In genomic region chr7:70352617-70353016, GRCm38 (mm10) we compare ENCODE assay signal across 10 mouse cellular contexts. TPM values are rescaled to one million over a fixed set of nuclear protein-coding genes. Genes with fewer than 3 reads are reported as not detected.
DNase-seq lines count a peak whose midpoint lies in the region; ATAC-seq and TF ChIP-seq lines count a peak whose summit lies in the region.
"Had no signal": no experiment of that assay in that cellular context is flagged by ENCODE, and none has a peak within 500 bp of the region (broad histone marks: within the 10 kb centered on the region; RNA-seq: fewer than 3 reads in every experiment).

No protein-coding gene starts in this region.

- peak overlapping the region; percentile 66 for H3K9ac ChIP-seq in hindbrain, embryonic 15.5 days
- peak overlapping the region; percentile 87 for H3K9ac ChIP-seq in midbrain, embryonic 11.5 days (ENCODE audit: low read length)

- peak; percentile 40 for DNase-seq in heart, adult 11 months
- DNase-seq in heart, adult 18-20 months = no peak
- DNase-seq in midbrain, embryonic 11.5 days (ENCODE audit: low spot score, missing footprints) = no peak
- DNase-seq in spleen, postnatal 36 days (ENCODE audit: low spot score in 2 of 2) = no peak
- no peak for DNase-seq in thymus, postnatal 4 days
- no peak for DNase-seq in cerebellum, adult 2 months
- DNase-seq: B cell, adult 2 months; right cerebral cortex, postnatal 4 days had no signal

- H3K36me3 ChIP-seq in hindbrain, embryonic 15.5 days = no peaks in the 10 kb centered on the region
- no peaks in the 10 kb centered on the region; the same call in 1 of the 2 replicates for H3K36me3 ChIP-seq in midbrain, embryonic 11.5 days (ENCODE audit: control insufficient read depth, insufficient read depth, low read length)

- no peak for TF ChIP-seq CTCF in cerebellum, adult 2 months (IDR thresholded peaks at IDR 0.05; ENCODE audit: borderline replicate concordance, insufficient read depth, low read depth, low read length)

- H3K4me2 ChIP-seq in hindbrain, embryonic 15.5 days = peak overlapping the region; percentile 75
- H3K4me2 ChIP-seq in midbrain, embryonic 11.5 days = peak overlapping the region; percentile 77

- TF ChIP-seq POLR2A in cerebellum, adult 2 months (IDR thresholded peaks at IDR 0.05; ENCODE audit: borderline replicate concordance, insufficient read depth, low read length) = no peak

- peak overlapping the region; percentile 50; the same call in 1 of the 2 replicates for H3K27ac ChIP-seq in brown adipose tissue, adult 24 weeks (replicated peaks; ENCODE audit: low read depth, low read length)
- peak overlapping the region; percentile 91 for H3K27ac ChIP-seq in hindbrain, embryonic 15.5 days (replicated peaks)
- peak overlapping the region; percentile 98 for H3K27ac ChIP-seq in midbrain, embryonic 11.5 days (ENCODE audit: low read depth, low read length)
- H3K27ac ChIP-seq in cerebellum, adult 2 months (ENCODE audit: insufficient read depth, low read length) = no peak overlapping the region

- H3K4me1 ChIP-seq in brown adipose tissue, adult 24 weeks (ENCODE audit: control insufficient read depth, insufficient read depth, insufficient read length, low read length) = peaks cover 15% of the 10 kb centered on the region
- peaks cover 43% of the 10 kb centered on the region for H3K4me1 ChIP-seq in hindbrain, embryonic 15.5 days (replicated peaks)
- H3K4me1 ChIP-seq in midbrain, embryonic 11.5 days (ENCODE audit: control insufficient read depth, insufficient read depth, low read length) = peaks cover 20% of the 10 kb centered on the region
- no peaks in the 10 kb centered on the region; the same call in 1 of the 2 replicates for H3K4me1 ChIP-seq in cerebellum, adult 2 months (ENCODE audit: control insufficient read depth, insufficient read depth, low read length)

- WGBS in hindbrain, embryonic 15.5 days = 20% methylated on average over 3 of the region's 3 CpGs
- 5% methylated on average over 3 of the region's 3 CpGs for WGBS in midbrain, embryonic 11.5 days
- WGBS in cerebellum, adult 2 months = 67% methylated on average over 3 of the region's 3 CpGs

- peaks cover 4% of the 10 kb centered on the region for H3K27me3 ChIP-seq in hindbrain, embryonic 15.5 days
- peaks cover 46% of the 10 kb centered on the region for H3K27me3 ChIP-seq in midbrain, embryonic 11.5 days (ENCODE audit: control insufficient read depth, insufficient read depth, low read length)
- peaks cover 4% of the 10 kb centered on the region; the same call in 1 of the 2 replicates for H3K27me3 ChIP-seq in cerebellum, adult 2 months (ENCODE audit: control insufficient read depth, insufficient read depth, low read length)

- H3K9me3 ChIP-seq in hindbrain, embryonic 15.5 days = no peaks in the 10 kb centered on the region
- no peaks in the 10 kb centered on the region for H3K9me3 ChIP-seq in midbrain, embryonic 11.5 days (ENCODE audit: control insufficient read depth, low read length)

- H3K4me3 ChIP-seq in brown adipose tissue, adult 24 weeks (ENCODE audit: insufficient read depth, low read depth, low read length) = peak overlapping the region; percentile 44; the same call in 1 of the 2 replicates
- H3K4me3 ChIP-seq in hindbrain, embryonic 15.5 days = peak overlapping the region; percentile 63
- H3K4me3 ChIP-seq in midbrain, embryonic 11.5 days (ENCODE audit: low read depth, low read length) = peak overlapping the region; percentile 64
- no peak overlapping the region for H3K4me3 ChIP-seq in cerebellum, adult 2 months (replicated peaks; ENCODE audit: insufficient read depth, low read depth, low read length)

- no peak for ATAC-seq in hindbrain, embryonic 15.5 days (ENCODE audit: low FRiP score, low read depth)
- no peak for ATAC-seq in midbrain, embryonic 11.5 days (ENCODE audit: low FRiP score)

RNA-seq across cellular contexts. Expression of gene Nr2f2, which starts 13.9 kb away (rescaled TPM):
- total RNA-seq in heart, adult 18-20 months (2021) = 10 to 100 TPM; 13.6 to 14.8 TPM
- polyA plus RNA-seq in brown adipose tissue, adult 24 weeks (2012; ENCODE audit: insufficient read depth, insufficient read length, missing spikeins) = 10.5 and 14.5 TPM in 2 replicates
- polyA plus RNA-seq in hindbrain, embryonic 15.5 days (2015; fragmentation: Nextera tagmentation; extraction: Ambion mirVana) = 87.2 and 90.1 TPM in 2 replicates
- polyA plus RNA-seq in midbrain, embryonic 11.5 days (2014; fragmentation: Nextera tagmentation; extraction: Ambion mirVana) = 114 and 122 TPM in 2 replicates
- polyA plus RNA-seq in cerebellum, adult 2 months (2012; rRNA removed) = 25.5 and 28.9 TPM in 2 replicates
